Mouse (Mus musculus) liver, embryonic 11.5 days (tissue): ENCODE results near the gene B3galnt2. TPM values are rescaled to one million over a fixed set of nuclear protein-coding genes. Genes with fewer than 3 reads are reported as not detected.

Experiments
- ATAC-seq: fragments of 200-750 bp; cut with Nextera tagmentation; replicated peaks from 2 replicates; pipeline ENCODE4 v1.8.0; 2017; ENCODE audit warnings: moderate number of reproducible peaks, mild to moderate bottlenecking, moderate TSS enrichment, moderate library complexity; ENCODE audit not compliant: low FRiP score
- DNase-seq: peaks from one replicate; pipeline ENCODE4 v3.0.0-alpha.2; 2017; ENCODE audit warnings: low spot score
- H3K27ac ChIP-seq: fragments of 300-500 bp; sonication (generic); 2 replicates; pipeline ENCODE4 v1.5.1; 2014; ENCODE audit warnings: mild to moderate bottlenecking, low read depth, low read length, control low read depth
- H3K27me3 ChIP-seq: fragments of 300-500 bp; sonication (generic); replicated peaks from 2 replicates; pipeline ENCODE4 v1.6.1; 2014; ENCODE audit warnings: low read length, mixed read lengths; ENCODE audit not compliant: control insufficient read depth, insufficient read depth
- H3K36me3 ChIP-seq: fragments of 300-500 bp; sonication (generic); 2 replicates; pipeline ENCODE4 v1.6.1; 2014; ENCODE audit warnings: mild to moderate bottlenecking, low read length, moderate library complexity, mixed read lengths; ENCODE audit not compliant: control insufficient read depth, insufficient read depth
- H3K4me1 ChIP-seq: fragments of 300-500 bp; sonication (generic); replicated peaks from 2 replicates; pipeline ENCODE4 v1.6.1; 2014; ENCODE audit warnings: low read length, mixed read lengths; ENCODE audit not compliant: control insufficient read depth, insufficient read depth
- H3K4me2 ChIP-seq: fragments of 300-500 bp; sonication (generic); 2 replicates; pipeline ENCODE4 v1.6.1; 2014; ENCODE audit warnings: mild to moderate bottlenecking, control low read depth, moderate library complexity
- H3K4me3 ChIP-seq: fragments of 300-500 bp; sonication (generic); 2 replicates; pipeline ENCODE4 v1.5.1; 2014; ENCODE audit warnings: low read depth, low read length, control low read depth
- H3K9ac ChIP-seq: fragments of 300-500 bp; sonication (generic); 2 replicates; pipeline ENCODE4 v1.6.1; 2014; ENCODE audit warnings: low read depth, low read length, control low read depth
- H3K9me3 ChIP-seq: fragments of 300-500 bp; sonication (generic); 2 replicates; pipeline ENCODE4 v1.6.1; 2016; ENCODE audit warnings: low read length, inconsistent platforms, mixed read lengths; ENCODE audit not compliant: control insufficient read depth
- WGBS: fragments of 180-500 bp; shearing (Covaris S2); extraction: QIAGEN DNeasy Blood & Tissue Kit; methylation state at CpG from one replicate; pipeline ENCODE4 v1.1.7; 2014; 5-methylcytosine and 5-hydroxymethylcytosine counted together
- polyA plus RNA-seq: library from polyadenylated mRNA; unstranded; fragments of >200 nt; fragmentation: Nextera tagmentation; extraction: Ambion mirVana; gene quantifications from 2 replicates; pipeline ENCODE4 v1.2.1, GENCODE M21; 2014

B3galnt2 gene
- polyA plus RNA-seq, 1 experiment from 2014 or later: 62.7 TPM

- no peak overlapping the region for H3K27ac ChIP-seq
- H3K36me3 ChIP-seq: peaks cover 26% of the 10 kb centered on the region
- WGBS: 84% methylated on average over 3 of the region's 3 CpGs
- no peak for ATAC-seq
- H3K9ac ChIP-seq: no peak overlapping the region
- H3K27me3 ChIP-seq: no peaks in the 10 kb centered on the region
- H3K9me3 ChIP-seq: no peaks in the 10 kb centered on the region
- no peak overlapping the region for H3K4me2 ChIP-seq
- H3K4me3 ChIP-seq: no peak overlapping the region
- no peaks in the 10 kb centered on the region for H3K4me1 ChIP-seq
- no peak for DNase-seq
Observed at GRCm38 (mm10) chr13:13993041-13993440, 38.8 kb downstream of the B3galnt2 start.

DNA sequence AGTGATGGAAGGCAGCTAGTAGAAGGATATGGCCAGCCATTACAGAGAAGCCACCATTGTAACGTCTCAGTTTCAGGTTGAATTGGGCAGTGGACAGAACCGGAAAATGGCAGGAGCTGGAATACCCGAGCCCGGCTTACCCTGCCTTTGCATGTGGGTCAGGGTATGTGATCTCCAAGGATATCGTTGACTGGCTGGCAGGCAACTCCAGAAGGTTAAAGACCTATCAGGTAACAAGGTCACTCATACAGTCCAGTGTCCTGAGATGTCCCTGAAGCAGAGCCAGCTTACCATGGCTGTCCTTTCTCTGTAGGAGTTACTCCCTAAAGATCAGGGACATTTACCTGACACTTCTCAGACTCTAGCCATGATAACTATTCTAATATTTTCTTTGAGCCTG is 40.8 kb downstream of the B3galnt2 start:
- ATAC-seq: no peak
- whole genome bisulfite sequencing: 89% methylated on average over 5 of the region's 5 CpGs
- no peak overlapping the region for H3K27ac ChIP-seq

GRCm38 (mm10) chr13:13997476-13997875 is 43.2 kb downstream of the B3galnt2 start:
- Histone ChIP-seq H3K27me3 (no peaks in the 10 kb centered on the region), H3K9ac (no peak overlapping the region), H3K4me1 (no peaks in the 10 kb centered on the region), H3K9me3 (no peaks in the 10 kb centered on the region), H3K4me3 (no peak overlapping the region), H3K4me2 (no peak overlapping the region), H3K27ac (no peak overlapping the region), H3K36me3 (peaks cover 29% of the 10 kb centered on the region)
- ATAC-seq (no peak), DNase-seq (no peak)
- 85% methylated on average over 5 of the region's 5 CpGs for WGBS

More for the DNA sequence above, 40.8 kb downstream of the B3galnt2 start:
- Histone ChIP-seq H3K4me1 (no peaks in the 10 kb centered on the region), H3K9ac (no peak overlapping the region), H3K4me2 (no peak overlapping the region), H3K27me3 (no peaks in the 10 kb centered on the region), H3K9me3 (no peaks in the 10 kb centered on the region), H3K36me3 (peaks cover 29% of the 10 kb centered on the region), H3K4me3 (no peak overlapping the region)
- no peak for DNase-seq

DNA sequence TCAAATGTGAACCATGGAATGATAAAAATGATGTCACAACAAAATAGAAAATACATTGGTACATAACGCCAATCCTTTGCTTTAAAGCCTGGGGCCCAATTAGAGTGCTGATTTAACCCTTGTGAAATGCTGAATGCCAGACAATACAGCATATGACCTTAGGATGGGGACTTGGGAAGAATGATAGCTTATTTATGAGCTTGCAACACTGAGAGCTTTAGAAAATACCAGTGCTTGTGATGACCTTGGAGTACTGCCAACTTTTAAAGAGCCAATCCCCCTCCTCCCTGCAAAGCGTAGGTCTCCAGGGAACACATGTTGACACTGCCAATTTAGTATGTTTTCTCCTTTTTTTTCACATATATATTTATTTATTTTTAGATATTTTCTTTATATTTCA is 48.4 kb downstream of the B3galnt2 start:
- Histone ChIP-seq H3K9ac (no peak overlapping the region), H3K4me2 (no peak overlapping the region), H3K27me3 (no peaks in the 10 kb centered on the region), H3K4me3 (no peak overlapping the region), H3K27ac (no peak overlapping the region), H3K4me1 (no peaks in the 10 kb centered on the region), H3K36me3 (peaks cover 29% of the 10 kb centered on the region), H3K9me3 (no peaks in the 10 kb centered on the region)
- ATAC-seq (no peak), DNase-seq (no peak)
- 84% methylated on average over 2 of the region's 2 CpGs for WGBS

GRCm38 (mm10) chr13:14004086-14004485 is 49.8 kb downstream of the B3galnt2 start:
- no peak overlapping the region for H3K9ac ChIP-seq
- H3K27ac ChIP-seq: no peak overlapping the region
- no peak overlapping the region for H3K4me3 ChIP-seq
- WGBS: 75% methylated on average over 4 of the region's 4 CpGs
- no peaks in the 10 kb centered on the region for H3K4me1 ChIP-seq
- peaks cover 23% of the 10 kb centered on the region for H3K36me3 ChIP-seq
- no peak overlapping the region for H3K4me2 ChIP-seq
- no peaks in the 10 kb centered on the region for H3K27me3 ChIP-seq
- DNase-seq (no peak), ATAC-seq (no peak)
- no peaks in the 10 kb centered on the region for H3K9me3 ChIP-seq

DNA sequence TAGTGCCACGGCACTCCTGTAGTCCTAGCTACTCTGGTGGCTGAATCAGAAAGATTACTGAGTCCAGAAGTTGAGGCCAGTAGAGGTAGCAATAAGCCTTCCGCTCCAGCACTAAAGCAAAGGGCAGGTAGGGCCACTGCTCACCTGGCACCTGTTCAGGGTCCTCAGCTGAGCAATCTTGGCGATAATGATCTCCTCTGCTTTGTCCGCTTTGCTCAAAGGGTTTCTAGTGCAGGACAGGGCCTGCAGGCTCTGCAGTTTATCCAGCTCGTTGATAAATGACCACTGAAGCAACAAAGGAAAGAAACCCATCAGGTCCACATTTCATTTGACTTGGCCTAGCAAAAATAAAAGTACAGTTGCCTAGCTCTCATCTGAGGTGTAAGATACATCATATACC is 50.7 kb downstream of the B3galnt2 start:
- no peak for DNase-seq
- no peak for ATAC-seq
- peaks cover 18% of the 10 kb centered on the region; the same call in 1 of the 2 replicates for H3K36me3 ChIP-seq
- no peak overlapping the region for H3K4me2 ChIP-seq
- H3K4me3 ChIP-seq: no peak overlapping the region
- no peaks in the 10 kb centered on the region for H3K9me3 ChIP-seq
- H3K27me3 ChIP-seq: no peaks in the 10 kb centered on the region
- 89% methylated on average over 5 of the region's 5 CpGs for WGBS
- H3K27ac ChIP-seq: no peak overlapping the region
- no peak overlapping the region for H3K9ac ChIP-seq
- no peaks in the 10 kb centered on the region for H3K4me1 ChIP-seq

GRCm38 (mm10) chr13:14006056-14006455 is 51.8 kb downstream of the B3galnt2 start:
- Histone ChIP-seq H3K4me1 (no peaks in the 10 kb centered on the region), H3K4me3 (no peak overlapping the region), H3K36me3 (peaks cover 18% of the 10 kb centered on the region; the same call in 1 of the 2 replicates), H3K27ac (no peak overlapping the region), H3K9me3 (no peaks in the 10 kb centered on the region), H3K9ac (no peak overlapping the region), H3K4me2 (no peak overlapping the region), H3K27me3 (no peaks in the 10 kb centered on the region)
- ATAC-seq: no peak
- DNase-seq: no peak
- 75% methylated on average over 2 of the region's 2 CpGs for WGBS

GRCm38 (mm10) chr13:14011454-14011995 is 57.3 kb downstream of the B3galnt2 start:
- H3K27ac ChIP-seq: no peak overlapping the region
- no peak overlapping the region for H3K9ac ChIP-seq
- H3K36me3 ChIP-seq: peaks cover 12% of the 10 kb centered on the region
- DNase-seq (no peak), ATAC-seq (peak; percentile 27; the same call in 1 of the 2 replicates)
- peaks cover 3% of the 10 kb centered on the region for H3K4me1 ChIP-seq
- no peaks in the 10 kb centered on the region for H3K27me3 ChIP-seq
- H3K4me3 ChIP-seq: no peak overlapping the region
- no peak overlapping the region for H3K4me2 ChIP-seq
- WGBS: 94% methylated on average over 4 of the region's 4 CpGs
- no peaks in the 10 kb centered on the region for H3K9me3 ChIP-seq

- H3K9me3 ChIP-seq: no peaks in the 10 kb centered on the region
Observed at GRCm38 (mm10) chr13:14014001-14014400, 59.7 kb downstream of the B3galnt2 start.

More at GRCm38 (mm10) chr13:14014001-14014400, 59.7 kb downstream of the B3galnt2 start:
- 92% methylated on average over 2 of the region's 2 CpGs for WGBS
- Histone ChIP-seq H3K27ac (no peak overlapping the region), H3K4me1 (peaks cover 11% of the 10 kb centered on the region), H3K36me3 (peaks cover 11% of the 10 kb centered on the region), H3K9ac (no peak overlapping the region), H3K4me3 (no peak overlapping the region), H3K27me3 (no peaks in the 10 kb centered on the region), H3K4me2 (no peak overlapping the region)
- ATAC-seq (no peak), DNase-seq (no peak)
